Mouse (Mus musculus): Measurements from ENCODE around the gene Gm49358. TPM values are rescaled to one million over a fixed set of nuclear protein-coding genes. Genes with fewer than 3 reads are reported as not detected.

Gene Gm49358
- polyA plus RNA-seq, 1 experiment: not detected

- 66% methylated on average over 9 of the region's 9 CpGs for WGBS
- no peak for TF ChIP-seq POLR2A (IDR thresholded peaks at IDR 0.05; ENCODE audit: low read depth, low read length)
- TF ChIP-seq CTCF (IDR thresholded peaks at IDR 0.05; ENCODE audit: extremely low read depth, insufficient read length, insufficient replicate concordance, low read depth, low read length): no peak
- no peak overlapping the region for H3K27ac ChIP-seq (ENCODE audit: insufficient read depth, low read depth, low read length)
- H3K36me3 ChIP-seq (ENCODE audit: control insufficient read depth, insufficient read depth, low read length): no peaks in the 10 kb centered on the region
- H3K4me3 ChIP-seq (ENCODE audit: low read depth, low read length): no peak overlapping the region
- H3K27me3 ChIP-seq (ENCODE audit: control insufficient read depth, insufficient read depth, low read length): no peaks in the 10 kb centered on the region
- no peaks in the 10 kb centered on the region; the same call in 1 of the 2 replicates for H3K4me1 ChIP-seq (ENCODE audit: control insufficient read depth, insufficient read depth, insufficient read length, low read length)
Measured at GRCm38 (mm10) chr10:86846926-86847467, 83.2 kb downstream of the Gm49358 start.

GRCm38 (mm10) chr10:86849087-86849486 lies 85.3 kb downstream of the Gm49358 start:
- H3K27ac ChIP-seq (ENCODE audit: insufficient read depth, low read depth, low read length): no peak overlapping the region
- no peaks in the 10 kb centered on the region for H3K27me3 ChIP-seq (ENCODE audit: control insufficient read depth, insufficient read depth, low read length)
- 81% methylated on average over 4 of the region's 4 CpGs for WGBS
- no peaks in the 10 kb centered on the region for H3K36me3 ChIP-seq (ENCODE audit: control insufficient read depth, insufficient read depth, low read length)
- H3K4me3 ChIP-seq (ENCODE audit: low read depth, low read length): no peak overlapping the region
- no peaks in the 10 kb centered on the region for H3K4me1 ChIP-seq (ENCODE audit: control insufficient read depth, insufficient read depth, insufficient read length, low read length)
- no peak for TF ChIP-seq CTCF (IDR thresholded peaks at IDR 0.05; ENCODE audit: extremely low read depth, insufficient read length, insufficient replicate concordance, low read depth, low read length)

DNA sequence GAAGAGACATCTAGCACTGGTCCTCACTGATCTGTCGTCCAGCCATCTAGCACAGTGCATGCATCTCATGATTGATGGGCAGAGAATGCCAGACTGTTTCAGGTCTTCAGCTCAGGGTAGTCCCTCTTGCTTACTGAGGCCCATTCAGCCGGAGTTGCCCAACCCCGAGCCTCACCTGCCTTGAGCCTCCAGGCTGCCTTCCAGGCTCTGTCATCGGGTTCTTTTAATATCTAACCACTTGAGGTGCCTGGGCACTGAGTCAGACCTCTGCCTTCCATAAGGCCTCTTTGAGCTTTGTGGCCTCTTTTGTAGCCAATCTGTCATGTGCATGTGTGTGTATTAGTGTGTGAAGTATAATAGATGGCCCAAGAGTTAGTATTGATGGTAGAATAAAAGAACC lies 85.7 kb downstream of the Gm49358 start:
- Histone ChIP-seq H3K4me3 (ENCODE audit: low read depth, low read length) (no peak overlapping the region), H3K36me3 (ENCODE audit: control insufficient read depth, insufficient read depth, low read length) (no peaks in the 10 kb centered on the region), H3K27ac (ENCODE audit: insufficient read depth, low read depth, low read length) (no peak overlapping the region), H3K27me3 (ENCODE audit: control insufficient read depth, insufficient read depth, low read length) (no peaks in the 10 kb centered on the region), H3K4me1 (ENCODE audit: control insufficient read depth, insufficient read depth, insufficient read length, low read length) (no peaks in the 10 kb centered on the region)
- no peak for TF ChIP-seq CTCF (IDR thresholded peaks at IDR 0.05; ENCODE audit: extremely low read depth, insufficient read length, insufficient replicate concordance, low read depth, low read length)
- TF ChIP-seq POLR2A (IDR thresholded peaks at IDR 0.05; ENCODE audit: low read depth, low read length): no peak
- 63% methylated on average over 4 of the region's 4 CpGs for WGBS

GRCm38 (mm10) chr10:86852160-86852559 lies 88.4 kb downstream of the Gm49358 start:
- H3K36me3 ChIP-seq (ENCODE audit: control insufficient read depth, insufficient read depth, low read length): no peaks in the 10 kb centered on the region
- H3K27me3 ChIP-seq (ENCODE audit: control insufficient read depth, insufficient read depth, low read length): no peaks in the 10 kb centered on the region
- H3K4me1 ChIP-seq (ENCODE audit: control insufficient read depth, insufficient read depth, insufficient read length, low read length): no peaks in the 10 kb centered on the region
- TF ChIP-seq CTCF (IDR thresholded peaks at IDR 0.05; ENCODE audit: extremely low read depth, insufficient read length, insufficient replicate concordance, low read depth, low read length): no peak
- TF ChIP-seq POLR2A (IDR thresholded peaks at IDR 0.05; ENCODE audit: low read depth, low read length): no peak
- H3K4me3 ChIP-seq (ENCODE audit: low read depth, low read length): no peak overlapping the region
- H3K27ac ChIP-seq (ENCODE audit: insufficient read depth, low read depth, low read length): no peak overlapping the region
- WGBS: 76% methylated on average over 6 of the region's 6 CpGs

DNA sequence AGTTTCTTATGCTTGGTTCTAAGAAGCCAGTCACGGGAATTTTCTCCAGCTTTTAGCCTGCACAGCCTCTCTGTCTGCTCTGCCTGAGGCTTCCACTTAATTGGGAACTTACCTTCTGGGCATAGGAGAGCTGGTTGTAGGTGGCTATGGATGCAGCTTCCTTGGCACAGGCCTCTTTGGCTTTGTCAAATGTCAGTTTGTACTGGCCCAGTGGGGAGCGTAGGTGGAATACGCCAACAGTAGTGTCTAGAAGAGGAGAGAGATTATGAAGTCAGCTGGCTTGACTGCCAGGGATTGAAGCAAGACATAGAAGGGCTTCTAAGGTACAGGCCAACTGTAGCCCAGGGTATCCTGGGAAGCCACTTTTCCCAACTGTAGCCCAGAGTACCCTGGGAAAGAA lies 89.7 kb downstream of the Gm49358 start:
- no peaks in the 10 kb centered on the region for H3K36me3 ChIP-seq (ENCODE audit: control insufficient read depth, insufficient read depth, low read length)

DNA sequence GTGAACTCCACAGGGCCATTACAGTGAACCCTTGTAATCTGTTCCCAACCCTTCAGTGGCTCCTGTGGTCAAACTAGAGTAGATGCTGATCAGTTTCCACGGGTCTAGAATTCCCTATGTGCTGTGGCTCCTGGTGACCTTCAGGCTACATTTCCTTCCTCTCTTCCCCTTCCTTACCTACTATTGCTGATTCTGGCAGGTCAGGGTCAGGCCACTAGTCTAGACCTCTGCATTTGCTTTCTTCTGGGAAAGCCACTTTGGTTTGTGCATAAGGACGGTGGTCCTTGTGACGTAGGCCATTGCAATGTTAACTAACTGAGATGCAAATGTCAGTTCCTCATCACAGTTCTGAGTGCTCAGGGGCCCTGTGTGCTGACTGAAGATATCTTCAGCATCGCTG lies 96.6 kb downstream of the Gm49358 start:
- H3K4me1 ChIP-seq (ENCODE audit: control insufficient read depth, insufficient read depth, insufficient read length, low read length): no peaks in the 10 kb centered on the region
- no peak overlapping the region for H3K4me3 ChIP-seq (ENCODE audit: low read depth, low read length)
- H3K36me3 ChIP-seq (ENCODE audit: control insufficient read depth, insufficient read depth, low read length): no peaks in the 10 kb centered on the region
- no peaks in the 10 kb centered on the region for H3K27me3 ChIP-seq (ENCODE audit: control insufficient read depth, insufficient read depth, low read length)
- 78% methylated on average over 4 of the region's 4 CpGs for WGBS
- no peak for TF ChIP-seq CTCF (IDR thresholded peaks at IDR 0.05; ENCODE audit: extremely low read depth, insufficient read length, insufficient replicate concordance, low read depth, low read length)
- no peak for TF ChIP-seq POLR2A (IDR thresholded peaks at IDR 0.05; ENCODE audit: low read depth, low read length)
- H3K27ac ChIP-seq (ENCODE audit: insufficient read depth, low read depth, low read length): no peak overlapping the region

More for the DNA sequence above, 89.7 kb downstream of the Gm49358 start:
- 87% methylated on average over 3 of the region's 3 CpGs for whole genome bisulfite sequencing
- Histone ChIP-seq H3K4me3 (ENCODE audit: low read depth, low read length) (no peak overlapping the region), H3K27me3 (ENCODE audit: control insufficient read depth, insufficient read depth, low read length) (no peaks in the 10 kb centered on the region), H3K27ac (ENCODE audit: insufficient read depth, low read depth, low read length) (no peak overlapping the region), H3K4me1 (ENCODE audit: control insufficient read depth, insufficient read depth, insufficient read length, low read length) (no peaks in the 10 kb centered on the region)
- TF ChIP-seq CTCF (IDR thresholded peaks at IDR 0.05; ENCODE audit: extremely low read depth, insufficient read length, insufficient replicate concordance, low read depth, low read length) (no peak), POLR2A (IDR thresholded peaks at IDR 0.05; ENCODE audit: low read depth, low read length) (no peak)

DNA sequence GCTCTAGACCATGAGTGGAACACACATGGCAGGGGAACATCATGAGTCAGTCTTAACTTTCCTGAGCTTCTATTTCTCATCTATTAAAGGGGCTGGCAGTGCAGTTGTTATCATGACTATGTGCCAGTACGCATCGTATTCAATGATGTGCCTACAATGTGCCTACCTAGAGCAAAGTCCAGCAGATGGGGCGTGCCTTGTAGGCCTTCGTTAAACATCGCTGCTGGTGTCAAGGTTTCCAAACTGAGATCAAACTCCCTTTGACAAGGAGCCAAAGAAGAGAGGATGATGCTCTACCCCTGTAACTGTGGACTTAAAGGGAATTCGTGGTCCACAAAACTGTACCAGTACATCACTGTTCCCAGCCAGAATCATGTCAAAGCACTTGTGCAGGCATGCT lies 98.7 kb downstream of the Gm49358 start:
- Histone ChIP-seq H3K4me1 (ENCODE audit: control insufficient read depth, insufficient read depth, insufficient read length, low read length) (no peaks in the 10 kb centered on the region), H3K27me3 (ENCODE audit: control insufficient read depth, insufficient read depth, low read length) (no peaks in the 10 kb centered on the region), H3K4me3 (ENCODE audit: low read depth, low read length) (no peak overlapping the region), H3K36me3 (ENCODE audit: control insufficient read depth, insufficient read depth, low read length) (no peaks in the 10 kb centered on the region), H3K27ac (ENCODE audit: insufficient read depth, low read depth, low read length) (no peak overlapping the region)
- WGBS: 41% methylated on average over 6 of the region's 6 CpGs
- no peak for TF ChIP-seq POLR2A (IDR thresholded peaks at IDR 0.05; ENCODE audit: low read depth, low read length)
- TF ChIP-seq CTCF (IDR thresholded peaks at IDR 0.05; ENCODE audit: extremely low read depth, insufficient read length, insufficient replicate concordance, low read depth, low read length): no peak
